Mouse (Mus musculus): ENCODE data around the gene Fbxw4. TPM values are rescaled to one million over a fixed set of nuclear protein-coding genes. Genes with fewer than 3 reads are reported as not detected.

Fbxw4 gene
- polyA plus RNA-seq, 2 experiments, result 6.6 to 52.2 TPM

DNA sequence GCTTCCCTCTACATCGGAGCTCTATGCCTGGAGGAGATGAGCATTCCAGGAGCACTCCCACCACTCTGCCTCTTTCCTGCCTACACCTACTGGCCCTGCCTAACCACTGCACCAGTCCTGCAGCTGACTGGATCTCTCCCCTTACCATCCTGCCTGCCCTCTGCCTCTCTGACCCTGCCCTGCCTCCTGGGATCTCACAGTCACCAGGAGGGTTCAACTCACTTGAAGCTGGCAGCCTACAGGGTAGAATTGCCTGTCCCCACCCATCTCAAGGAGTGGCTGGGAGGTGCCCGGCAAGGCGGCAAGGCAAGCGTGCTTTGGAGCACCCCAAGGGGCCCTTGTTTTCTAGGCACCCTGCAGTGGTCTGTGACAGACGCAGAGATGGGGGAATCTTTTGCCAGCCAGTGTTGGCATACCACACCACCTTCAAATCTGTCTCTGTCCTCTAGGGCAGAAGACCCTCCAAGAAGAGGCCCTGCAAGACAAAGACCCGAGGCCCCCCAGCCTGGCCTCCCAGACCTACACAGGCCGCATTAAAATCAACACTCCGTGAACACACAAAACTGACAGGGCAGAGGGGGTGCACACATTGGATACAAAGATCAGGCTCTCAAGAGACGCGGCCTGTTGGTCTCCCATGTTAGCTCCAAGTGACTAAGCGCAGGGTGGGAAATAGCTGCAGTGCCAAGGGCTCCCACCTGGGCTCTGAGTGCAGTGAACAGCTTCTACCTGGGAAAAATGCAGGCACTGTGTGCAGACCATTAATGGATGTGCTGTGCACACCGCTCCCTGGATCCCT lies 44.5 kb downstream of the Fbxw4 start:
- H3K36me3 ChIP-seq (ENCODE audit: control insufficient read depth, insufficient read depth, low read length), result peaks cover 8% of the 10 kb centered on the region; the same call in 1 of the 2 replicates
- no peak overlapping the region for H3K4me2 ChIP-seq (replicated peaks; ENCODE audit: low read depth, low read length, severe bottlenecking)
- no peak overlapping the region for H3K27ac ChIP-seq (replicated peaks; ENCODE audit: low read depth, low read length)
- DNase-seq (ENCODE audit: low spot score), result no peak
- no peaks in the 10 kb centered on the region for H3K27me3 ChIP-seq (ENCODE audit: control insufficient read depth, insufficient read depth, low read length)
- H3K4me1 ChIP-seq (ENCODE audit: control insufficient read depth, insufficient read depth, low read length), result peaks cover 7% of the 10 kb centered on the region; the same call in 1 of the 2 replicates
- H3K9ac ChIP-seq (ENCODE audit: low read depth, low read length, severe bottlenecking), result no peak overlapping the region
- no peak for ATAC-seq (ENCODE audit: low FRiP score, low read depth)
- WGBS, result 59% methylated on average over 12 of the region's 12 CpGs
- TF ChIP-seq POLR2A (IDR thresholded peaks at IDR 0.05; ENCODE audit: borderline replicate concordance, extremely low read depth, insufficient read depth, insufficient read length), result no peak
- H3K9me3 ChIP-seq (ENCODE audit: control insufficient read depth, low read length), result no peaks in the 10 kb centered on the region
- no peak overlapping the region for H3K4me3 ChIP-seq (replicated peaks; ENCODE audit: low read length)

DNA sequence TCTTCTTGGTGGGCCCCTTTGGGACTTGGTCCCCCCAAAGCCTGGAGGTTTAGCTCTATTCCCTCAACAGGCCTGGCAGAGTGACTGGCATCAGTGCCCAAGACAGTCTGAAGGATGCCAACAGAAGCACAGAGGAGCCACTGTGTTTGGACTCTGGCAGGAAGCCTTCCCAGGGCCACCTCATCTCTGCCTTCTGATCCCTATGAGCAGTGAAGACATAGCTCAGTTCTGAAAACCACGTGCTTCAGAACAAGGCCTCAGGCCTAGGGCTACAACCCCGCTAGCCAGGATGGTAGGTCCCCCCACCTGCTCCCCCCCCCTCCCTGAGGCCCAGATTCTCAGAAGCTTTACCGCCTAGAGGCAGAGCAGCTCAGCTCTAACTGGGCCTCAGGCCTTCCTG lies 45.2 kb downstream of the Fbxw4 start:
- Histone ChIP-seq H3K27ac (replicated peaks; ENCODE audit: low read depth, low read length) (no peak overlapping the region), H3K4me2 (replicated peaks; ENCODE audit: low read depth, low read length, severe bottlenecking) (no peak overlapping the region), H3K4me1 (ENCODE audit: control insufficient read depth, insufficient read depth, low read length) (peaks cover 7% of the 10 kb centered on the region; the same call in 1 of the 2 replicates), H3K27me3 (ENCODE audit: control insufficient read depth, insufficient read depth, low read length) (no peaks in the 10 kb centered on the region), H3K9ac (ENCODE audit: low read depth, low read length, severe bottlenecking) (0 out of 2 replicates have a peak overlapping the region, but pooled peaks have one; percentile 12), H3K4me3 (replicated peaks; ENCODE audit: low read length) (no peak overlapping the region), H3K9me3 (ENCODE audit: control insufficient read depth, low read length) (no peaks in the 10 kb centered on the region), H3K36me3 (ENCODE audit: control insufficient read depth, insufficient read depth, low read length) (peaks cover 8% of the 10 kb centered on the region; the same call in 1 of the 2 replicates)
- 47% methylated on average over 3 of the region's 3 CpGs for WGBS
- ATAC-seq (ENCODE audit: low FRiP score, low read depth) (no peak), DNase-seq (ENCODE audit: low spot score) (no peak)
- no peak for TF ChIP-seq POLR2A (IDR thresholded peaks at IDR 0.05; ENCODE audit: borderline replicate concordance, extremely low read depth, insufficient read depth, insufficient read length)

DNA sequence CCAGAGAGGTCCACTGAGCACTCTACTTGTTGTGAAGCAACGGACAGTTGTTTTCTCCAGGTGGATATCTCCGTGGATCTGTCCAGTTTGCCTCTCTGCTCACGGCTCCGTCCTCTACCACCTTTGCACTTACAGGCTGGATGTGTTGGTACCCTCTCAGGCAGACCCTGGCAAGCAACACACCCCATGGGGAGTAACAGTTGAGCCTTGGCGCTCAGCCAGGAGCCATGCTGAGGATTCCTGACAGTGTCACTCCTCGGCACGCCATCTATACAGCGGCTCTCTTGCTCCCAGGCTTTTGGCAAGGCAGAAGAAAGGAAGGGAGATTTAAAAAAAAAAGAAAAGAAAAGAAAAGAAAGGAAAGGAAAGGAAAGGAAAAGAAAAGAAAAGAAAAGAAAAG lies 45.7 kb downstream of the Fbxw4 start:
- Histone ChIP-seq H3K4me1 (ENCODE audit: control insufficient read depth, insufficient read depth, low read length) (peaks cover 7% of the 10 kb centered on the region; the same call in 1 of the 2 replicates), H3K4me2 (replicated peaks; ENCODE audit: low read depth, low read length, severe bottlenecking) (no peak overlapping the region), H3K36me3 (ENCODE audit: control insufficient read depth, insufficient read depth, low read length) (peaks cover 8% of the 10 kb centered on the region; the same call in 1 of the 2 replicates), H3K9ac (ENCODE audit: low read depth, low read length, severe bottlenecking) (no peak overlapping the region), H3K27ac (replicated peaks; ENCODE audit: low read depth, low read length) (no peak overlapping the region), H3K4me3 (replicated peaks; ENCODE audit: low read length) (no peak overlapping the region), H3K9me3 (ENCODE audit: control insufficient read depth, low read length) (no peaks in the 10 kb centered on the region), H3K27me3 (ENCODE audit: control insufficient read depth, insufficient read depth, low read length) (no peaks in the 10 kb centered on the region)
- no peak for ATAC-seq (ENCODE audit: low FRiP score, low read depth)
- WGBS, result 79% methylated on average over 8 of the region's 8 CpGs
- no peak for TF ChIP-seq POLR2A (IDR thresholded peaks at IDR 0.05; ENCODE audit: borderline replicate concordance, extremely low read depth, insufficient read depth, insufficient read length)
- DNase-seq (ENCODE audit: low spot score), result no peak

DNA sequence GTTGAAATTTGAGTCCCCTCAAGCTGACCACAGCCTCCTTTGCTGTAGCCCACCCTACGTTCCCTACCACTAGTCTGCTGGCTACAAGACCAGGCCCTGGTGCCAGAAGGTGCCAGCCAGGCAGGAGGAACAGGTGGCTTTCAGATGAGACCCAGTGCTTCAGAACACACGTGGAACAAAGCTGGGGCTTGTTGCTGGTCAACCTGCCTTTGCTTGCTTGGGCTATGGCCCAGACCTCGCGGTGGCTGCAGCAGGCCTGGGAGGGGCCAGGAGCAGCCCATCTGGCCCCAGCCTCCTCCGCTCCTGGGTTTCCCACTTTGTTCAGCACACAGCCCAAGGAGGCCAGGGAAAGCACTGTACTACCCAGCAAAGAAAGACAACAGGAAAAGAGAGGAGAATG lies 49.3 kb downstream of the Fbxw4 start:
- no peak for ATAC-seq (ENCODE audit: low FRiP score, low read depth)
- WGBS, result 64% methylated on average over 5 of the region's 5 CpGs
- H3K4me1 ChIP-seq (ENCODE audit: control insufficient read depth, insufficient read depth, low read length), result peaks cover 13% of the 10 kb centered on the region; the same call in 1 of the 2 replicates

DNA sequence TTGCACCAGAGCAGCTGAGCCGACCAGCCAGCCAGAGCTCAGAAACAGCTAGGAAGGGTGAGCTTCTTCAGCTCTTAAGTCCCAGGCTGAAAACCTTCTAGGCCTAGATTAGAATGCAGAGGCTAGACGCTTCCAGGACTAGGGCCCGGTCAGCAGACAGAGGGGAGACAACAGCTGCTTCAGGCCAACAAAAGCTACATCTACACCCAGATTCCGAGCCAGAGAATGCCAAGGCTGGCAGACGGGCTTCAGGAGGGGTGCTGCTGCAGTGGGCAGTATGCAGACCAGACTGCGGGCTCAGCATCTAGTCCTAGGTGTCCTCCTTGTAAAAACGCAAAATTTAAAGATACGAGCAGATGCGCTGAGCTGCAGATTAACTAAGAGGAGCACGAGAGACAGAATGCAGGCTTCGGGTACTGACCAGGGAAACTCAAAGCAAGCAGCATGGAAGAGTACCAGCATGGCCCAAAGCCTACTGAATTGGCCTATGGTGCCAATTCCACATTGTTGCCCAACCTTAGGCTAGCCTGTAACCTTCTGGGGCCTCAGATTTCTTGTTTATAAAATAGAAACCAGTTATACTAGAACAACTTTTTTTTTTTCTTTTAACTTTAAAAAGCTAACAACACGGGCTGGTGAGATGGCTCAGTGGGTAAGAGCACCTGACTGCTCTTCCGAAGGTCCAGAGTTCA lies 51.3 kb downstream of the Fbxw4 start:
- 87% methylated on average over 13 of the region's 13 CpGs for WGBS
- Histone ChIP-seq H3K9me3 (ENCODE audit: control insufficient read depth, low read length) (no peaks in the 10 kb centered on the region), H3K36me3 (ENCODE audit: control insufficient read depth, insufficient read depth, low read length) (no peaks in the 10 kb centered on the region), H3K4me2 (replicated peaks; ENCODE audit: low read depth, low read length, severe bottlenecking) (no peak overlapping the region), H3K9ac (ENCODE audit: low read depth, low read length, severe bottlenecking) (no peak overlapping the region), H3K4me3 (replicated peaks; ENCODE audit: low read length) (no peak overlapping the region), H3K27ac (replicated peaks; ENCODE audit: low read depth, low read length) (no peak overlapping the region), H3K27me3 (ENCODE audit: control insufficient read depth, insufficient read depth, low read length) (no peaks in the 10 kb centered on the region), H3K4me1 (ENCODE audit: control insufficient read depth, insufficient read depth, low read length) (0 out of 2 replicates have a peak, but pooled peaks cover 6% of the 10 kb centered on the region)
- TF ChIP-seq POLR2A (IDR thresholded peaks at IDR 0.05; ENCODE audit: borderline replicate concordance, extremely low read depth, insufficient read depth, insufficient read length), result no peak
- ATAC-seq (ENCODE audit: low FRiP score, low read depth), result no peak
- DNase-seq (ENCODE audit: low spot score), result no peak

More for the DNA sequence above, 49.3 kb downstream of the Fbxw4 start:
- H3K27ac ChIP-seq (replicated peaks; ENCODE audit: low read depth, low read length), result no peak overlapping the region
- no peaks in the 10 kb centered on the region for H3K36me3 ChIP-seq (ENCODE audit: control insufficient read depth, insufficient read depth, low read length)
- no peaks in the 10 kb centered on the region for H3K27me3 ChIP-seq (ENCODE audit: control insufficient read depth, insufficient read depth, low read length)
- no peak for TF ChIP-seq POLR2A (IDR thresholded peaks at IDR 0.05; ENCODE audit: borderline replicate concordance, extremely low read depth, insufficient read depth, insufficient read length)
- H3K9me3 ChIP-seq (ENCODE audit: control insufficient read depth, low read length), result no peaks in the 10 kb centered on the region
- no peak overlapping the region for H3K4me2 ChIP-seq (replicated peaks; ENCODE audit: low read depth, low read length, severe bottlenecking)
- H3K9ac ChIP-seq (ENCODE audit: low read depth, low read length, severe bottlenecking), result no peak overlapping the region
- DNase-seq (ENCODE audit: low spot score), result no peak
- H3K4me3 ChIP-seq (replicated peaks; ENCODE audit: low read length), result no peak overlapping the region

Data from limb, embryonic 14.5 days (tissue).